Mouse (Mus musculus) limb, embryonic 14.5 days (tissue): ENCODE measurements around the gene Ccr1. TPM values are rescaled to one million over a fixed set of nuclear protein-coding genes. Genes with fewer than 3 reads are reported as not detected.
"Not testable (repeated sequence)": the region's sequence is repeated elsewhere in the genome, so short reads cannot be mapped to it uniquely, and the experiment has no call there.

Experiments
- ATAC-seq: fragments of 200-750 bp; cut with Nextera tagmentation; 2 replicates; pipeline ENCODE4 v1.8.0; 2017; ENCODE audit warnings: low read depth, moderate number of reproducible peaks, moderate TSS enrichment; ENCODE audit not compliant: low FRiP score
- DNase-seq: peaks from one replicate; pipeline ENCODE4 v3.0.0-alpha.2; 2015; ENCODE audit warnings: low spot score
- H3K27ac ChIP-seq: fragments of 300-500 bp; sonication (generic); replicated peaks from 2 replicates; pipeline ENCODE4 v1.5.1; 2014; ENCODE audit warnings: low read depth, mild to moderate bottlenecking, low read length, moderate library complexity, mixed read lengths
- H3K27me3 ChIP-seq: fragments of 300-500 bp; sonication (generic); 2 replicates; pipeline ENCODE4 v1.6.1; 2014; ENCODE audit warnings: low read length, mixed read lengths; ENCODE audit not compliant: control insufficient read depth, insufficient read depth
- H3K36me3 ChIP-seq: fragments of 300-500 bp; sonication (generic); 2 replicates; pipeline ENCODE4 v1.6.1; 2014; ENCODE audit warnings: mild to moderate bottlenecking, low read length, moderate library complexity, mixed read lengths; ENCODE audit not compliant: control insufficient read depth, insufficient read depth
- H3K4me1 ChIP-seq: fragments of 300-500 bp; sonication (generic); 2 replicates; pipeline ENCODE4 v1.6.1; 2014; ENCODE audit warnings: antibody characterized with exemption, low read length, mixed read lengths; ENCODE audit not compliant: control insufficient read depth, insufficient read depth
- H3K4me2 ChIP-seq: fragments of 300-500 bp; sonication (generic); replicated peaks from 2 replicates; pipeline ENCODE4 v1.6.1; 2014; ENCODE audit warnings: low read depth, mild to moderate bottlenecking, low read length, moderate library complexity; ENCODE audit not compliant: severe bottlenecking
- H3K4me3 ChIP-seq: fragments of 300-500 bp; sonication (generic); replicated peaks from 2 replicates; pipeline ENCODE4 v1.5.1; 2014; ENCODE audit warnings: low read length
- H3K9ac ChIP-seq: fragments of 300-500 bp; sonication (generic); 2 replicates; pipeline ENCODE4 v1.6.1; 2014; ENCODE audit warnings: mild to moderate bottlenecking, low read depth, low read length, moderate library complexity; ENCODE audit not compliant: severe bottlenecking
- H3K9me3 ChIP-seq: fragments of 300-500 bp; sonication (generic); 2 replicates; pipeline ENCODE4 v1.6.1; 2016; ENCODE audit warnings: low read length; ENCODE audit not compliant: control insufficient read depth
- POLR2A ChIP-seq: fragments of 200-500 bp; IDR thresholded peaks from 2 replicates; pipeline ENCODE4 v1.8.0; 2012; ENCODE audit warnings: inconsistent platforms, mild to moderate bottlenecking, moderate library complexity, borderline replicate concordance; ENCODE audit not compliant: insufficient read depth, insufficient read length; ENCODE audit errors: extremely low read depth
- WGBS: fragments of 180-500 bp; shearing (Covaris S2); extraction: QIAGEN DNeasy Blood & Tissue Kit; methylation state at CpG from one replicate; pipeline ENCODE4 v1.1.7; 2014; 5-methylcytosine and 5-hydroxymethylcytosine counted together
- polyA plus RNA-seq, 2 experiments: library from polyadenylated mRNA; depleted of rRNA in 1 of 2; stranded (reverse) in 1 of 2; unstranded in 1 of 2; fragments of >200 nt; fragmentation: Nextera tagmentation in 1 of 2; extraction: Ambion mirVana in 1 of 2; gene quantifications; 2 replicates each; pipeline versions ENCODE4 v1.2.1 to v1.2.3; 2012 to 2014

The Ccr1 gene
- polyA plus RNA-seq, 2 experiments: 3.2 to 3.4 TPM

GRCm38 (mm10) chr9:123981909-123982308, 13.4 kb upstream of the Ccr1 start:
- H3K9me3 ChIP-seq: no peaks in the 10 kb centered on the region
- ATAC-seq (no peak), DNase-seq (no peak)
- H3K4me2 ChIP-seq: no peak overlapping the region
- H3K4me3 ChIP-seq: no peak overlapping the region
- no peak overlapping the region for H3K27ac ChIP-seq
- H3K36me3 ChIP-seq: no peaks in the 10 kb centered on the region
- WGBS: 73% methylated on average over 4 of the region's 4 CpGs
- no peaks in the 10 kb centered on the region for H3K4me1 ChIP-seq
- no peak overlapping the region for H3K9ac ChIP-seq
- no peak for TF ChIP-seq POLR2A
- H3K27me3 ChIP-seq: no peaks in the 10 kb centered on the region

DNA sequence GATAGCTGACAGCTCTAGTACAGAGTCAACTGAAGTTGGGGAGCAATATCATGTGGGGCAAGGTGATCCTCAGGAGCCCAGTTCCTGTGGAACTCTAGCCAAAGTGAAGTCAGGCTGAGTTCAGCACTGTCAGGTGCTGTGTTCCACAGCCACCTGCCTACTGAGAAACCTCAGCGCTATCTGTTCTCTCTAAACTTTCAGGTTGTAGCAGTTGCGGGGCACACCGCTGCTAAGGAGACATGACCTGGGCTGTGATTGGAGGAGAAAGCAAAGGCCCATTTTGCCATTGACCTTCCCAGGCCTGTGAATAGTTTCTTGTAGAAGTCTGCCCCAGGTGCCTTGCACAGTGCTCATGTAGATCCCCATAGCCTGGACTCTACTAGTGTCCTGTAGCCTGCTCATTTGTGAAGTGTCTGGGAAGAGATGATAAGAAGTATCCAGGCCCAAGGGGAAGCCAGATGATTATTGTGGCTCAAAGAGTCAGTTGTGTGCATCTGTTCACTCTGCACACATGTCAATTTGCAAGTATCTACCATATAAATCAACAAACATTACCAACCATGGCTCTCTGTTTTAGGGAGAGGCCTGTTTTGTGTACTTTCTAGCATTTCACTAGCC, 12.5 kb upstream of the Ccr1 start:
- not testable (repeated sequence) for ATAC-seq, H3K9me3 ChIP-seq, H3K36me3 ChIP-seq, H3K27me3 ChIP-seq, H3K27ac ChIP-seq, H3K9ac ChIP-seq, H3K4me1 ChIP-seq, H3K4me2 ChIP-seq, H3K4me3 ChIP-seq, DNase-seq
- WGBS: no CpG with 5 or more reads among the region's 3 CpGs

- no peaks in the 10 kb centered on the region for H3K4me1 ChIP-seq
- no peak for ATAC-seq
- no peak for TF ChIP-seq POLR2A
- H3K36me3 ChIP-seq: no peaks in the 10 kb centered on the region
- no peak for DNase-seq
- H3K4me3 ChIP-seq: no peak within 1 kb of the TSS
- no peak within 1 kb of the TSS for H3K9ac ChIP-seq
- H3K27ac ChIP-seq: no peak within 1 kb of the TSS
- 79% methylated on average over 1 of the region's 1 CpGs for WGBS
- no peaks in the 10 kb centered on the region for H3K9me3 ChIP-seq
- no peak within 1 kb of the TSS for H3K4me2 ChIP-seq
- no peaks in the 10 kb centered on the region for H3K27me3 ChIP-seq
Measured at GRCm38 (mm10) chr9:123978308-123978707, 9.8 kb upstream of the Ccr1 start, which contains the start of gene Ccr1l1. TSS of gene Ccr1l1 (minus strand) at chr9:123978408.

DNA sequence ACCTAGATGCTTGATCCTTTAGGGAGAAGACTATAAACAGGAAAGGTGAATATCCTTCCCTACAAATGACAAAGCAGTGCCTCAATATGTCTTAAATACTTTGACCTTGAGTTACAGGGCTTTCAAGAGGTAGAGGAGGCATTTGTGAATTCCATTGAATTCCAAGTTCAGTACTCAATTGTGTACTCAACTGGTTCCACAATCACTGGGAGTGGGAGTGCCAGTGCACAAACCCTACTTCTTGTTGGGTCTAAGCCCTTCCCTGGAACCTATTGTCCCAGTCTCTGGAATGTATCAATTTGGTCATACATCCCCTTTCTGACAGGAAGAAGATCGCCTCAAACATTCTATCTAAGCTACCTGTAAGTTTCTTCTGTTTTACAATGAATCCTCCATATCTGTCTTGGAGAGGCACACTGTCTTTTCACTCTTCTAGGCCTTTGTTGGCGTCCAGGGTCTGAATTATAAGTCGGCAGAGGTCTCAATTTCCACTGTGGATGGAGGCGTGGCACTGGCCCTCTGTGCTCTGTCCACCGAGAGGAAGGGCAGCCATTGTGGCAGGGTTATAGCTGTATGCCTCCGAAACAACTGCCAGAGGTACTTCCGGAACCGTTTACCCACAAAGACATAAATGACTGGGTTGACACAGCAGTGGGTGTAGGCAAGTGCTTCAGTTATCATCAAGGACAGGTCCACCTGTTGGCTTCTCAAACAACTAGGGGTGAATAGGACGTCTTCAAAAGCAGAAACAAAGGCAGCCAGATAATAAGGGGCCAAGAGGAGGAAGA, 8.6 kb upstream of the Ccr1 start:
- H3K4me3 ChIP-seq: no peak overlapping the region
- no peak for TF ChIP-seq POLR2A
- no peak for DNase-seq
- no peak overlapping the region for H3K27ac ChIP-seq
- H3K4me2 ChIP-seq: no peak overlapping the region
- 84% methylated on average over 9 of the region's 9 CpGs for WGBS
- no peaks in the 10 kb centered on the region for H3K4me1 ChIP-seq
- H3K9ac ChIP-seq: no peak overlapping the region
- no peaks in the 10 kb centered on the region for H3K36me3 ChIP-seq
- no peaks in the 10 kb centered on the region for H3K9me3 ChIP-seq
- no peak for ATAC-seq
- H3K27me3 ChIP-seq: no peaks in the 10 kb centered on the region

GRCm38 (mm10) chr9:123975630-123976029, 7.1 kb upstream of the Ccr1 start:
- Histone ChIP-seq H3K4me1 (no peaks in the 10 kb centered on the region), H3K27ac (no peak overlapping the region), H3K27me3 (no peaks in the 10 kb centered on the region), H3K4me2 (no peak overlapping the region), H3K36me3 (no peaks in the 10 kb centered on the region), H3K4me3 (no peak overlapping the region), H3K9ac (no peak overlapping the region), H3K9me3 (no peaks in the 10 kb centered on the region)
- TF ChIP-seq POLR2A: no peak
- ATAC-seq (no peak), DNase-seq (no peak)
- 74% methylated on average over 2 of the region's 2 CpGs for WGBS

- not testable (repeated sequence) for H3K9ac ChIP-seq, ATAC-seq, H3K27ac ChIP-seq, H3K4me1 ChIP-seq, H3K4me3 ChIP-seq, DNase-seq, H3K27me3 ChIP-seq, H3K36me3 ChIP-seq, H3K4me2 ChIP-seq, H3K9me3 ChIP-seq
- 84% methylated on average over 1 of the region's 4 CpGs for WGBS
Measured at GRCm38 (mm10) chr9:123966858-123967495, 1.5 kb downstream of the Ccr1 start.
